Mouse (Mus musculus) cerebellum, adult 9-11 months (tissue): Measurements from ENCODE around the gene Mdk.
A peak's percentile ranks its signal among the peaks of the same experiment; 100 is the strongest.

Experiments
- DNase-seq: peaks from one replicate; pipeline ENCODE4 v3.0.0; 2022

Gene Mdk

DNA sequence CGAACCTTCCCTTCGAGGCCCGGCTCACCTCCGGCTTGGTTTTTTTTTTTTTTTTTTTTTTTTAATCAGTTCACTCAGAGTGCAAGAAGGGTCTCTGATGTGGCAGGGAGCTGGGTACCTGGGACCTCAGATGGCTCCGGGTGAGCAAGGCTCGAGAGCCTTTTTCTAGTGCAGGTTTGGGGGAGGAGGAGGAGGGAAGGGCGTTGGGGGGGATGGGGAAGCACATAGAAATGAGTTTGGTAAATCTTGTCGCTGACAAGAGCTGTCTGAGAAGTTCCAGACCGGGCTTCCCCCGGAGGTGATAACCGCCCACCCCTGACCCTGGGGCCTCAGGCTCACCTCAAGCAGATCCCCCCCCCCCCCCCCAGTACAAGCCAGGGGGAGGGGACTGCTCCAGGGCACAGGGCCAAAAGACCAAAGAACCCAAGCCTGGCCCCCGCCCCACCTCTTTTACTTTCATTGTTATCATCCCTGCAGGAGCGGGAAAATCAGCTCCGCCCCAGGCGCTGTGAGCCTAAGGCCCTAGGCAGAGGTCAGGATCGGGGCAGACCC is at the start of gene Mdk:
TSS of gene Mdk (minus strand) at position 138 of the 552 bp plus-strand sequence.
- peak; percentile 57 for DNase-seq

GRCm38 (mm10) chr2:91980830-91981229 is 48.7 kb upstream of the Mdk start:
- no peak for DNase-seq

GRCm38 (mm10) chr2:91980245-91980644 is 48.1 kb upstream of the Mdk start:
- DNase-seq, result no peak

GRCm38 (mm10) chr2:91978547-91978946 is 46.5 kb upstream of the Mdk start:
- DNase-seq, result no peak

- DNase-seq, result no peak
Observed at GRCm38 (mm10) chr2:91977960-91978359, 45.9 kb upstream of the Mdk start.

DNA sequence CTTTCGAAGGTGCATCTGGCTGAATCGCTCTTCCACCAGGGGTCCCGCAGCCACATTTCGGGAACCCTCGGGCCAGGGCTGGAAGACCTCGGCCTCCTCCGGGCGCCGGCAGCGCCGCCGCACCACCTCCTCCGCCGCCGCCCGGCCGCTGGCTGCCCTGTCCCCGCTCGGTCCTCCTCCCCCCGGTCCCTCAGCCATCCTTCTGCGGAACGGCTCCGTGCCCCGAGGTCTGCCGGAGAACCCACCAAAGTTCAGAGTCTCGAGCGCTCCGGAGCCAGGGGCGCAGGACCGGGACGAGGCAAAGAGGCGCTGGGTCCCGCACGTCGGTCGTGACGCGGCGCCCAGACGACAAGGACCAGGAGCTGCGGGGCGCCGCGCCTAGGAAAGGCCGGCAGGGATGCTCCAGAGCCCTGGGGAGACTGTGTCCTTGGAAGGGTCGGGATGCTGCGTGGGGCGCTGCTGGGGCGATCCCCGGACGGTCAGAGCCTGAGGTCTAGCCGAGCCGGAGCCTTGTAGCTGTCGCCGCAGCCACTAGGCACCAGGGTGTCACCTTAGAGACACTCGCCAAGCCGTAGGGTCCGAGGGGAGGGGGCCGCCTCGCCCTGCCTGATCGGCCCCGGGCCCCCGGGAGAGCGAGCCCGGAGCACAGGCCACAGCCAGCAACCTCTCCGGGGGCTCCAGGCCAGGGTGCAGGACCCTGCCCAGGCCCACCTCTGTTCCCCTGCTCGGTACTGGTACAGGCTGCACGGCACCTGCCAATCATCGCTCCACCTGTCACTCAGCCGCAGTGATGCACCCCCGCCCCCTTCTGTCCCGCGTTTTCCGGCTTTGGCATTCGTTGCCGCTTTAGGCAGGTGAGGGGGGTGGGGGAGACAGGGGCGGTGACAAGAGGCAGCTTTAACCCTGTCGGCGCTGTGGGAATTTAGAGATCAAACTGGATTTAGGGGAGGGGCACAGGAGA is 43.8 kb upstream of the Mdk start, which contains the start of gene Dgkz:
TSS of gene Dgkz (minus strand) at position 284 of the 961 bp plus-strand sequence.
- peak; percentile 62 for DNase-seq

GRCm38 (mm10) chr2:91973416-91974135 is 41.5 kb upstream of the Mdk start:
- DNase-seq, result no peak

- no peak for DNase-seq
Observed at GRCm38 (mm10) chr2:91972121-91972566, 40.0 kb upstream of the Mdk start.

- DNase-seq, result peak; percentile 90
Observed at GRCm38 (mm10) chr2:91971231-91972097, 39.4 kb upstream of the Mdk start.

- DNase-seq, result peak; percentile 41
Observed at GRCm38 (mm10) chr2:91967962-91968361, 35.9 kb upstream of the Mdk start.

- DNase-seq, result no peak
Observed at GRCm38 (mm10) chr2:91966367-91966766, 34.3 kb upstream of the Mdk start.

- peak; percentile 57 for DNase-seq
Observed at GRCm38 (mm10) chr2:91965417-91965816, 33.3 kb upstream of the Mdk start.

- peak; percentile 40 for DNase-seq
Observed at GRCm38 (mm10) chr2:91964610-91965204, 32.6 kb upstream of the Mdk start.

GRCm38 (mm10) chr2:91963443-91963932 is 31.4 kb upstream of the Mdk start:
- peak; percentile 95 for DNase-seq

GRCm38 (mm10) chr2:91962864-91963401 is 30.8 kb upstream of the Mdk start:
- DNase-seq, result peak; percentile 76

DNA sequence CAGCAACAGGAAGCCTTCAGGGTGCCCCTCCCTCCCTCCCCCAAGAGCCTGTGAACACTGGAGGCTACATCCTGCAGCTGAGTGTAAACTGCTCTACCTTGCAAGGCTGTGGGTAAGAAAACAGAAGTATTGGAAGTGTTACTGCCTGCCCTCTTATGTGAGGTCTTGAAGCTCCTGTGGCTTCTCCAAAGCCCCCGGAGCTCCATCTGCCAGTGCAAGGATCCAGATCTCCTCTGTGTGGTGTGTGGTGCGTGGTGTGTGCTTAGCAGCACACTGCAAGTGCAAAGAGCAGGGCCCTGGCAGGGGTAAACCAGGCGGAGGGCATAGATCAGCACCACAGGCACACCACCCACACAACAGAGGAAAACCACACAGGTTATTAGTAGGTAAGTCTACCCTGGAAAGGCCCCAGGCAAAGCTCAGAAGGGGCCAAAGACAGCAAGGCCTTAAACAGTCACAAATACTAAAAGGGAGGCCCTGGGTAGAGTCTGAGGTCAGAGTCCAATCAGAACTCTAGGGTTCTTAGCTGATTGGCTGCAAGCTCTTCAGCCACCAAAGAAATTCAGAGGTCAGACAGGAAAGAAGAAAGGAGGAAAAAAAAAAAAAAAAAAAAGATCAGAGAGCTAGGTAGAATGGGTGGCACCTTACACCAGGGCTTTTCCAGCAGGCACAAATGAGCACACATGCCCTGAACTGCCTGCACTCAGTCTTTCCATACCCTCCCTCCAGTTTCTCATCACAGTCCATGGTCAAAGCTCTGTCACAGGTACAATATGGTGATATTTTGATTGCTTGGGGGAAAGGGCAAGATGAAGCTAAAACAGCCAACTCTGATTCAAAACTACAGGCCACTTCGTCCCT is 30.0 kb upstream of the Mdk start:
- peak; percentile 58 for DNase-seq

DNA sequence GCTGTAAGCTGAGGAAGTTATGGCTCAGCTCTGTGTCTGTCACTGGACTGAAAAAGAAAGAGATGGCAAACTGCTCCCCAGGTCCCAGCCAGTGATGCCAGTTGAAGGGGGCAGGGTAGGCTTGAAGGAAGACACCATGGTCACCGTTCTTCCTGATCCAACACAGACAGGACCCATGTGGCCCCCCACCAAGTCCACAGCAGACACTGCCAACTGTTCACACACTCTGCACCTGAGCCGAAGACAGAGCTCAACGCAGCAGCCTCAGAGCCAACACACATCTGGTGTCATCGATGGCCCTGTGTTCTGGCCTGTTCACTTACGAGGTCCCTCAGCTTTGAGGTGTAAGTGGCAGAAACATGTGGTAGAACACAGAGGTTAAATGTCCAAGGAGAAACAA is 28.4 kb upstream of the Mdk start:
- peak; percentile 67 for DNase-seq

DNA sequence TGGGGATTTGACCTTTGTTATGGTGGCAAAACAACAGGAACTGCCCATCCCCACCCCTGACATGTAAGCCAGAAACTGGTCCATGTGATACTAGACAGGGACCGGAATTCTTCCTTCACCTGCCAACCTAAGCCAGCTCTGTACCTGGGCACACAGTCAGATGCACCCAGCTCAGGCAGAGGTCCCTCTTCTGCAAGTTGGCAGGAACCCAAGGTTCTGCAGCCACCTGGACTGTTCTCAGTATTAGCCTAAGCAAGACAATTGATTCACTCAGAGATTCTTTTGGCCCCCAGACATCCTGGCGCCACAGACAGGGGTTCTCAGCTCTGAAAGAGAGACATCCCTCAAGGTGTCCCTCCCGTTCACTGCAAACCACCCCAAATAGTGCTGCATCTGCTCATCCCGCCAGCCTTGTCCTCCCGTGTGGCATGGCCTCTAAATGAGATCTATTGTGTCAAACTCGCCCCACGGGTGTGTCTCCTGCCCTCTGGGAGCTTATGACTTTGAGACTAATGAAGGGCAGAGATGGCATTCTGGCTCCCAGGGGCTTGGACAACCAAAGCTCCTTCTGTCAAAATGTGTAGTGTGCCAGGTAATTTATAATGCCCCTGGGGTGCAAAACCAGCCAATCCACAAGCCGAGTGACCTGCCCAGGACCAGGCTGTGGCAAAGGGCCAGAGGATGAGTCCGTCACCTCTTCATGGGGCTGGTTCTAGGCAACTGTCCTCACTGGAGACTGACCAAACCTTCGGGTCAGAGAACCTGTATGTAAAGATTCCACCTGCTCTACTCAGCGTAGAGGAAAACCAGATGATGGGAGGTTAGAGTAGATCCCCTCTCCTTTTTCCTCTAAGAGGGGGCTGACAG is 27.7 kb upstream of the Mdk start:
- DNase-seq, result peak; percentile 93

DNA sequence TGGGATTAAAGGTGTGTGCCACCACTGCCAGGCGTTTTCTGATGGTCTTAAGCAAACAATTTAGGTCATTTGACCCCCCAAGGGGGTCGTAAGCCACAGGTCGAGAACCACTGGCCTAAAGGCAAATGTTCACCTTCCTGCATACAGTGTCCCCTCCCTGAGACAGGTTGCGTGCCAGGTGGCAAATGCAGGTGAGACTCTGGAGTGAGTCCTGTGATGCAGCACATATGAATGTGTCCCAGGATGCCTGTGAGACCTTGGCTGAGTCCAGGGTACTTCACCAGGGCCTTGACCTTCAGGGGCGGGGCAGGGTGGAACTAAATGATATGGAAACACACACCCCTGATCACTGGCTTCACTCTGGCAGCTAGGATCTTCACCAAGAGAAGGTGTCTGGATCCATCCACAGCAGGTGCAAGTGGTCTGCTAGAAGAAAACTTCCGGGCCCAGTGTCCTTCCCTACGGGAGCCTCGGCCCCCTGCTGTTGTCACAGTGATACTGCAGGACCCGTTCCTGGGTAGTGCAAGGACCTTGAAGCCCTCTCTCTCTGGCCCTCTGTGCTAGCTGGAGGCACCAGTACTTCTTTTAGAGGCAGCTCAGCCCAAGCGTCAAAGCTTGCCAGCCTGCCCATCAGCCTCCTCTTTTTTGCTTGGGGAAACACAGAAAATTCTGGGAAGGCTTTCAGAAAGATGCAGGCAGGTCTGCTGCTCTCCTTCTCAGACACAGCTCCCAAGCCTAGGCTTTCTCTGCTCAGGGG is 26.8 kb upstream of the Mdk start:
- peak; percentile 76 for DNase-seq
